Mouse (Mus musculus): ENCODE measurements around the gene Prkg1. TPM values are rescaled to one million over a fixed set of nuclear protein-coding genes. Genes with fewer than 3 reads are reported as not detected.
A peak's percentile ranks its signal among the peaks of the same experiment; 100 is the strongest.

The Prkg1 gene
- polyA plus RNA-seq, 1 experiment from 2014 or later: 3.2 TPM

DNA sequence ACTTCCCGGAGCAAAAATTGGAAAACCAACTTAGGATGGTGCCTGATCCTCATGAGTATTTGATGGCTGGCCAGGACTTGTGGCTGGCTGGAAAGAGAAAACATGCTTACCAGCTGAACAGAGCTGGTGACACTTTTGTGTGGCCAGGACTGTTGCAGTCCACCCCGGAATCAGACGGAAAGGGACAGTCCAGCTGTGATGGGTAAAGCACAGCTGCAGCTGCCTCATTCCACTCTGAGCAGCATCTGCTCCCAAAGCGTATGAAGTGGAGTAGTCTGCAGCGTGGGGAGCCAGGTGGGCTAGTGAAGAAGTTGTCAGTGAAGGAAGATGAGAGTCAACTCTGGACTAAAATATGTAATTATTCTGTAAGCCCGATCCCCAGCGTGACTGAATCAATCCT is 108.6 kb downstream of the Prkg1 start:
- Histone ChIP-seq H3K27me3 (replicated peaks; ENCODE audit: control insufficient read depth, insufficient read depth, low read length) (no peaks in the 10 kb centered on the region), H3K9ac (replicated peaks; ENCODE audit: low read depth, low read length) (no peak overlapping the region), H3K27ac (ENCODE audit: low read length) (no peak overlapping the region), H3K9me3 (ENCODE audit: control insufficient read depth, low read length) (no peaks in the 10 kb centered on the region), H3K4me2 (ENCODE audit: low read length) (no peak overlapping the region), H3K4me1 (replicated peaks; ENCODE audit: control insufficient read depth, insufficient read depth, low read length) (peaks cover 5% of the 10 kb centered on the region), H3K36me3 (ENCODE audit: control insufficient read depth, insufficient read depth) (no peaks in the 10 kb centered on the region), H3K4me3 (replicated peaks; ENCODE audit: low read length) (no peak overlapping the region)
- 86% methylated on average over 7 of the region's 7 CpGs for WGBS
- ATAC-seq: no peak

DNA sequence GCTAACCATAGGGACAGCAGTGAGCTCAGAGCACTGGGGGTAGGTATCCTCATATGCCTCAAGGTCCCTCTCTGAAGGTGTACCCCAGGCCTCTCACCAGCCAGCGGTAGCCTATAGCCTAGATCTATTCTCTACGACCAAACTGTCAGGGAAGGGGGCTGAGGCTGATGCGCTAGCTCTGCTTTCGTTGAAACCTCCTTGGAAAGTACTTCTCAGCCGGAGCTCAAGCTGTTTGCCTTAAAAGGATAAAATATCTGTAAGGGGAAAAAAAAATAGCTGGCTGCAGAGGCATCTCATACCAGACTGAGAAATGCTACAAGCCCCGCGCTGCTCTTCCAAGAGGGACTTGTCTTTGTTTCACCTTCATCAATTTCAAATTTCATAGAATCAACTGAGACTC is 109.0 kb downstream of the Prkg1 start:
- no peak for ATAC-seq

DNA sequence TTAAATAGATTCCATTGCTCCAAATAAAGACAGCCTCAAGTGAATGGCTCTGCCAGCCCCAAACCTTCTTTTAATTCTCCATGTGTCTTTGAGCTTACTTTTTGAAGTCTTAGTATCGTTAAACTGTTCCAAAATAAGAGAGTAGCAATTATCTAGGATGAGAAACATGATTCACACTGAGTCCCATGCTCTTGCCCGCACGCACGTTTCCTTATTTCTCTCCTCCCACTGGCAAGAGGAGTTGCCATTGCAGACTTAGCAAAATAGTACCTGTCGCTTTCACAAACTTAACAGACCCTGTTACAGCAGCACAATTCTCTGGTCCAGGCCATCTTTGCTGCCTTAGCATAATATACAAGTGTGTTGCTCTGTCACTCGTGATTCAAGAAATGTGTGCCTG is 110.8 kb downstream of the Prkg1 start:
- no peaks in the 10 kb centered on the region for H3K36me3 ChIP-seq (ENCODE audit: control insufficient read depth, insufficient read depth)
- peaks cover 2% of the 10 kb centered on the region for H3K4me1 ChIP-seq (replicated peaks; ENCODE audit: control insufficient read depth, insufficient read depth, low read length)
- H3K9me3 ChIP-seq (ENCODE audit: control insufficient read depth, low read length): no peaks in the 10 kb centered on the region
- H3K9ac ChIP-seq (replicated peaks; ENCODE audit: low read depth, low read length): no peak overlapping the region
- no peak overlapping the region for H3K27ac ChIP-seq (ENCODE audit: low read length)
- no peak overlapping the region for H3K4me3 ChIP-seq (replicated peaks; ENCODE audit: low read length)
- H3K27me3 ChIP-seq (replicated peaks; ENCODE audit: control insufficient read depth, insufficient read depth, low read length): no peaks in the 10 kb centered on the region
- WGBS: 69% methylated on average over 6 of the region's 6 CpGs
- ATAC-seq: no peak
- no peak overlapping the region for H3K4me2 ChIP-seq (ENCODE audit: low read length)

More for the DNA sequence above, 109.0 kb downstream of the Prkg1 start:
- H3K9ac ChIP-seq (replicated peaks; ENCODE audit: low read depth, low read length): no peak overlapping the region
- H3K4me3 ChIP-seq (replicated peaks; ENCODE audit: low read length): no peak overlapping the region
- no peaks in the 10 kb centered on the region for H3K36me3 ChIP-seq (ENCODE audit: control insufficient read depth, insufficient read depth)
- 80% methylated on average over 7 of the region's 7 CpGs for WGBS
- H3K27me3 ChIP-seq (replicated peaks; ENCODE audit: control insufficient read depth, insufficient read depth, low read length): no peaks in the 10 kb centered on the region
- H3K4me2 ChIP-seq (ENCODE audit: low read length): no peak overlapping the region
- H3K9me3 ChIP-seq (ENCODE audit: control insufficient read depth, low read length): no peaks in the 10 kb centered on the region
- H3K4me1 ChIP-seq (replicated peaks; ENCODE audit: control insufficient read depth, insufficient read depth, low read length): peaks cover 5% of the 10 kb centered on the region
- no peak overlapping the region for H3K27ac ChIP-seq (ENCODE audit: low read length)

DNA sequence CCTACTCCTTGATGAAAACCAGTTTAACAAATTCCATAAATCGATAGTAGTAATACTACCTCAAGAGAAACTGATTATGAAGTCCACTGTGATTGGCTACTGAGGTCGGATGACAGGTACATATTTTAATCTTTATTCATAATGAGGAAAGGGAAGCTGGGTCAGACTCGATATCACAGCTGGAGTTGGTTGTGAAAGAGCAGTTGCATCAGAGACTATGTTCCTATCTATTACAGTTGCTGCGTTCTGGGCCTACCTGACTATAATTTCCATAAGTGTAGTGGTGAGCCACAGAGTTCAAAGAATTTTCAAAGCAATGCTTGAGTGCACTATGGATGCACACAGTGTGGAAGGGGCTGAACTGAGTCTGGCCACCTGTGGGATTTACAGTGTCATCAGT is 114.4 kb downstream of the Prkg1 start:
- no peak overlapping the region for H3K4me2 ChIP-seq (ENCODE audit: low read length)
- ATAC-seq: no peak
- no peaks in the 10 kb centered on the region for H3K4me1 ChIP-seq (replicated peaks; ENCODE audit: control insufficient read depth, insufficient read depth, low read length)
- no peaks in the 10 kb centered on the region for H3K27me3 ChIP-seq (replicated peaks; ENCODE audit: control insufficient read depth, insufficient read depth, low read length)
- WGBS: 89% methylated on average over 4 of the region's 4 CpGs
- H3K9ac ChIP-seq (replicated peaks; ENCODE audit: low read depth, low read length): no peak overlapping the region
- H3K36me3 ChIP-seq (ENCODE audit: control insufficient read depth, insufficient read depth): no peaks in the 10 kb centered on the region
- H3K4me3 ChIP-seq (replicated peaks; ENCODE audit: low read length): no peak overlapping the region
- no peaks in the 10 kb centered on the region for H3K9me3 ChIP-seq (ENCODE audit: control insufficient read depth, low read length)
- H3K27ac ChIP-seq (ENCODE audit: low read length): no peak overlapping the region

DNA sequence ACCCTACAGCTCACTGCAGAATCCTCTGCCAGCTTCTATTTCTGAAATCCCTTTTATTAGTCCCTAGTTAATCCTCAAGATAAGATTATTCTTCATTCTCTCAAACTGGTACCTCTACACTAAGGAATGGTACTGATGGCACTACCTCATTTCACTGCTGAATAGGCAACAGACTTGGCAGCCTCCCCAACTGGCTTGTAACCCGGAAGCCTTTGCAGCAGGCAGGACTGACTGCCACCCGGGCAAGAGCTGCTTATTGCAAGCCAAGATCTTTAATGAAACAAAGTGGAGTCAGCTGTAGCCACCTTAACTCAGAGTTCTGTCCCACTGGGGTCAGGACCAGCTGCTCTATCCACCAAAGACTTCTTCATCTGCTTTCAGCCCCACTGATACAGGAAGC is 117.3 kb downstream of the Prkg1 start:
- ATAC-seq: no peak
- Histone ChIP-seq H3K4me2 (ENCODE audit: low read length) (no peak overlapping the region), H3K36me3 (ENCODE audit: control insufficient read depth, insufficient read depth) (no peaks in the 10 kb centered on the region), H3K4me3 (replicated peaks; ENCODE audit: low read length) (no peak overlapping the region), H3K27ac (ENCODE audit: low read length) (no peak overlapping the region), H3K9me3 (ENCODE audit: control insufficient read depth, low read length) (no peaks in the 10 kb centered on the region), H3K4me1 (replicated peaks; ENCODE audit: control insufficient read depth, insufficient read depth, low read length) (no peaks in the 10 kb centered on the region), H3K9ac (replicated peaks; ENCODE audit: low read depth, low read length) (no peak overlapping the region), H3K27me3 (replicated peaks; ENCODE audit: control insufficient read depth, insufficient read depth, low read length) (no peaks in the 10 kb centered on the region)
- 49% methylated on average over 2 of the region's 2 CpGs for WGBS

DNA sequence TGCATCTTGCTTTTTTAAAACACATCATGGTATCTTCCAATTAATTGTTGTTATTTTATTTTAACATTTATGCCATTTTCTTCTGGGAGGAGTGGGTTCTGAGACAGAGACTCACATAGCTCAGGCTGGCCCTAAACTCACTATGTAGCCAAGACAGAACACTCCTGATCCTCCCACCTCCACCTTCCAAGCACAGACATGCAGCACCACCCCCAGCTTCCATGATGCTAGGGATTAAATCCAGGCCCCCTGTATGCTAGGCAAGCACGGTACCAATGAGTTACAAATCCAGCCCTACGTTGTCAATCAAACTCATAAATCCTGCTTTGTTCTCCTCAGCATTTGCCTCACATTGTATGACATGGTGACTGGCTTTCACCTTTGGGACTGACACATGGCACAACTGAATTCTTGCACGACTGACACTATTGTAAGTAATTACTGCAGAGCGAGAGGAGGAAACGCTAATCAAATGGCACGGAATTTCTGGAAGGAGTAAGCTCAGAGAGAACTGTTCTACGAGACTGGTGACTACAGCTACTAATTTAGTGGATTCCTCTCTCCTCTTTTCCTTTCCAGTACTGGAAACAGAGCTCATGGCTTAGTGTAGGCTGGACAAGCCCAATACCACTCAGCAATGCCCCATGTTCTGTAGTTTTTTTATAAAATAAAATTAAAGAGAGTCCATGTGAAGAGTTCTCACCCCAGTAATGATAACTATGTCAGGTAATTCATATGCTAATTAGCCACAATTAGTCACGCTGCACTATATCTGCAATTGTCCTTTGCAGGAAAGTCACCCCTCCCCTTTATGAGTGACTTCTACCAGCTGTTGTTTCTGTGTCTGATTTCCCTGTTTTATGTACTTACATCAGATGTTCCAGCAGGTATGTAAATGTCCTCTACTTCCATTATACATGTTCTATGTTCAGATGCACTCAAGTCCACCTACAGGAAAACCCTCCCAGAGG is 133.6 kb downstream of the Prkg1 start:
- Histone ChIP-seq H3K9me3 (ENCODE audit: control insufficient read depth, low read length) (no peaks in the 10 kb centered on the region), H3K36me3 (ENCODE audit: control insufficient read depth, insufficient read depth) (no peaks in the 10 kb centered on the region), H3K27ac (ENCODE audit: low read length) (no peak overlapping the region), H3K27me3 (replicated peaks; ENCODE audit: control insufficient read depth, insufficient read depth, low read length) (no peaks in the 10 kb centered on the region), H3K9ac (replicated peaks; ENCODE audit: low read depth, low read length) (no peak overlapping the region), H3K4me2 (ENCODE audit: low read length) (no peak overlapping the region), H3K4me3 (replicated peaks; ENCODE audit: low read length) (no peak overlapping the region), H3K4me1 (replicated peaks; ENCODE audit: control insufficient read depth, insufficient read depth, low read length) (peaks cover 7% of the 10 kb centered on the region; the same call in 1 of the 2 replicates)
- 8% methylated on average over 8 of the region's 8 CpGs for WGBS
- peak; percentile 62 for ATAC-seq

DNA sequence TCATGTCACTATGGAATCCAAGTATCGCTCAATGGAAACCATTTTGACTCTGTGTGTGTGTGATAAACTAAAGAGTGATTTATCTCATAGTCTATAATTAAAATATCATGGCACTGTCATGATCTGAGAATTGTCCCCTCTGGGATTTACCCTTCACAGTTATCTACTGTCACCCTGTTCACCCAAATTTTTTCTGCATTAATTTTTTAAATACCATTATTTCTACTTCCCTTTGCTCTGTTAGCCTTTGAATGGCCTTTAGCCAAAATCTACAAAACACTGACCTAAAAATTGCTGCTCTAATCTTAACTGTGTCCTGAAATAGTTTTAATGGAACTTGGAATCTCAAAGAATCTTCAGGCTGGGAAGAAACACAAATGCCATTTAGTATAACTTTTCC is 143.1 kb downstream of the Prkg1 start:
- no peak overlapping the region for H3K4me2 ChIP-seq (ENCODE audit: low read length)

DNA sequence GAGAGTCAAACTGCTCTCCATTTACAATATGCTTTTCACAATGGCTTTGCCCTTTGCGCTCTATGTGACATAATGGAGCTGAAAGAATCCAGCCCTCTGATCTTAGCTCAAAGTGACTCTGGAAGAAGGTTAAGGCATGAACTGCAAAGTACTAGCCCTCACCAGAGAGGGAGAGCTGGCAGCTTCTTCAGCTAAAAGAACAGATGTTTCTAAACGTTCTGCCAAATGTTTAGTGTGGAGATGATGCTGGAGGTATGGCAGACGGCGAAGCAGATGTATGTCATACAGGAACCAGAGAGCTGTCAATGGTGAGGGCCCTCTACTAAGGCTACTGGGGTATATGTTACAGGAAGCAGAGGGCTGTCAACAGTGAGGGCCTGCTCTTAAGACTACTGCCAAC is 148.0 kb downstream of the Prkg1 start:
- H3K9me3 ChIP-seq (ENCODE audit: control insufficient read depth, low read length): no peaks in the 10 kb centered on the region
- no peak overlapping the region for H3K9ac ChIP-seq (replicated peaks; ENCODE audit: low read depth, low read length)
- 78% methylated on average over 4 of the region's 4 CpGs for WGBS
- H3K4me3 ChIP-seq (replicated peaks; ENCODE audit: low read length): no peak overlapping the region
- no peaks in the 10 kb centered on the region for H3K27me3 ChIP-seq (replicated peaks; ENCODE audit: control insufficient read depth, insufficient read depth, low read length)
- H3K4me1 ChIP-seq (replicated peaks; ENCODE audit: control insufficient read depth, insufficient read depth, low read length): no peaks in the 10 kb centered on the region
- H3K36me3 ChIP-seq (ENCODE audit: control insufficient read depth, insufficient read depth): no peaks in the 10 kb centered on the region
- no peak overlapping the region for H3K4me2 ChIP-seq (ENCODE audit: low read length)
- ATAC-seq: no peak; the same call in 1 of the 2 replicates
- no peak overlapping the region for H3K27ac ChIP-seq (ENCODE audit: low read length)

More for the DNA sequence above, 143.1 kb downstream of the Prkg1 start:
- WGBS: 90% methylated on average over 1 of the region's 1 CpGs
- H3K27ac ChIP-seq (ENCODE audit: low read length): no peak overlapping the region
- H3K4me3 ChIP-seq (replicated peaks; ENCODE audit: low read length): no peak overlapping the region
- H3K9me3 ChIP-seq (ENCODE audit: control insufficient read depth, low read length): no peaks in the 10 kb centered on the region
- H3K36me3 ChIP-seq (ENCODE audit: control insufficient read depth, insufficient read depth): no peaks in the 10 kb centered on the region
- ATAC-seq: no peak
- H3K27me3 ChIP-seq (replicated peaks; ENCODE audit: control insufficient read depth, insufficient read depth, low read length): no peaks in the 10 kb centered on the region
- no peak overlapping the region for H3K9ac ChIP-seq (replicated peaks; ENCODE audit: low read depth, low read length)
- no peaks in the 10 kb centered on the region for H3K4me1 ChIP-seq (replicated peaks; ENCODE audit: control insufficient read depth, insufficient read depth, low read length)

DNA sequence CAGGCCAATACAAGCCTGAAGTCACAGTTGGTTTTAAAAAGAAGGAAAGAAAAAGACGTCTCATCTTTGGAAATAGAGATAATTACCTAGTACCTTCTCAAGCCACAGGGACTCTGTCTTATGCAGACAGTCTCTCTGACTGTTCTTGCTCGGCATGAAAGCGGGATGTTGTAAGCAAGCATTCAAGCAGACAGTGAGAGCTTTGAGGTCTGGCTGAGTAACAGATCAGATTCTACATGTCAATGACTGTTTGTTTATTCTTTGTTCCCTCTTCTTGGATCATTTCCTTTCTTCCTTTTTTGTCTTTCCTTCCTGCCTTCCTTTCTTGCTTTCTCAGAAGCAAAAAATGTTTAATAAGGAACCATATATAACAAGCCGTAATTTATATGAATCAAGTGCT is 148.7 kb downstream of the Prkg1 start:
- H3K4me1 ChIP-seq (replicated peaks; ENCODE audit: control insufficient read depth, insufficient read depth, low read length): no peaks in the 10 kb centered on the region
- ATAC-seq: no peak
- H3K4me2 ChIP-seq (ENCODE audit: low read length): no peak overlapping the region
- no peaks in the 10 kb centered on the region for H3K27me3 ChIP-seq (replicated peaks; ENCODE audit: control insufficient read depth, insufficient read depth, low read length)
- H3K27ac ChIP-seq (ENCODE audit: low read length): no peak overlapping the region
- no peaks in the 10 kb centered on the region for H3K9me3 ChIP-seq (ENCODE audit: control insufficient read depth, low read length)
- WGBS: 65% methylated on average over 4 of the region's 4 CpGs
- H3K9ac ChIP-seq (replicated peaks; ENCODE audit: low read depth, low read length): no peak overlapping the region
- H3K36me3 ChIP-seq (ENCODE audit: control insufficient read depth, insufficient read depth): no peaks in the 10 kb centered on the region
- H3K4me3 ChIP-seq (replicated peaks; ENCODE audit: low read length): no peak overlapping the region
